Mouse (Mus musculus) erythroblast, embryonic 14.5 days (primary cell): Measurements from ENCODE around the gene Zscan25.
"Not testable (repeated sequence)": the region's sequence is repeated elsewhere in the genome, so short reads cannot be mapped to it uniquely, and the experiment has no call there.

Experiments used
- GATA1 ChIP-seq: IDR thresholded peaks from 2 replicates; pipeline ENCODE4 v1.6.1; 2012; ENCODE audit warnings: low read length, inconsistent platforms, mixed read lengths
- TAL1 ChIP-seq: IDR thresholded peaks from 3 replicates; pipeline ENCODE4 v1.6.1; 2012; ENCODE audit warnings: low read length, inconsistent platforms, mixed read lengths

GRCm38 (mm10) chr5:145307811-145308210, 27.5 kb downstream of the Zscan25 start:
- not testable (repeated sequence) for TF ChIP-seq GATA1, TAL1
